Mouse (Mus musculus) retina, postnatal 7 days (tissue): ENCODE results near the gene Spire2.

Experiments
- DNase-seq: peaks from one replicate; pipeline ENCODE4 v3.0.0-alpha.2; 2012; ENCODE audit warnings: low read depth, low spot score

Spire2 gene

DNA sequence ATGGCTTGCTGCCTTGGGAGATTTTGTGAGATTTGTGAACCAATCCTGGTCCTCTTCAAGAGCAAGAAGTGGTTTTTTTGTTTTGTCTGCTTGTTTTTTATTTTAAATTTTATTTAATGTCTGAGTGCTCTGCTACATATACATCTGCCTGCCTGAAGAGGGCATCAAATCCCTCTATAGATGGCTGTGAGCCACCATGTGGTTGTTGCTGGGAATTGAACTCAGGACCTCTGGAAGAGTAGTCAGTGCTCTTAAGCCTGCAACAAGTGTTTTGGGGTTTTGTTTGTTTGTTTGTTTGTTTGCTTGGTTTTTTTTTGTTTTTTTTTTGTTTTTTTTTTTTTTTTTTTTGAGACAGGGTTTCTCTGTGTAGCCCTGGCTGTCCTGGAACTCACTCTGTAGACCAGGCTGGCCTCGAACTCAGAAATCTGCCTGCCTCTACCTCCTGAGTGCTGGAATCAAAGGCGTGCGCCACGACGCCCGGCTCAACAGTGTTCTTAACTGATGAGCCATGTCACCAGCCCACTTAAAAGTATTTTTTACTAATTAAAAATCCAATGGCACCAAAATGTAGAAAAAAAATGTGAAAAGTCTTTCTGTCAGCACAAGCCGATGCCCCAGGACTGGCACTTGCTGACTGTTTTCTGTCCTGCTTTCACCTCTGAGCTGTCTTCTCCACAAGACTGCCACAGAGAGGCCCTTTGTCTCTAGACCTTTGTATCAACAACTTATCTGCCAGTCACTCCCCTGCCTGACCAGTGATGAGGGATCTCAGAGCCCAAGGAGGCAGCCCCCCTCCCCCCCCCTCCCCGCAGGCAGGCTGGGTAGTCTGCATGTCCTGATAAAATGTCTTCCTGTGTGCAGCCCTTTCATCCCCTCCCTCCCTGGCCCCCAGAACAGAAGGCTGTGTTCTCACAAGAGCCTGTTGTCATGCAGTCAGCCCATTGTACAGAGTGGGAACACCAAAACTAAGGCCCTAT lies 83.7 kb downstream of the Spire2 start:
- no peak for DNase-seq

DNA sequence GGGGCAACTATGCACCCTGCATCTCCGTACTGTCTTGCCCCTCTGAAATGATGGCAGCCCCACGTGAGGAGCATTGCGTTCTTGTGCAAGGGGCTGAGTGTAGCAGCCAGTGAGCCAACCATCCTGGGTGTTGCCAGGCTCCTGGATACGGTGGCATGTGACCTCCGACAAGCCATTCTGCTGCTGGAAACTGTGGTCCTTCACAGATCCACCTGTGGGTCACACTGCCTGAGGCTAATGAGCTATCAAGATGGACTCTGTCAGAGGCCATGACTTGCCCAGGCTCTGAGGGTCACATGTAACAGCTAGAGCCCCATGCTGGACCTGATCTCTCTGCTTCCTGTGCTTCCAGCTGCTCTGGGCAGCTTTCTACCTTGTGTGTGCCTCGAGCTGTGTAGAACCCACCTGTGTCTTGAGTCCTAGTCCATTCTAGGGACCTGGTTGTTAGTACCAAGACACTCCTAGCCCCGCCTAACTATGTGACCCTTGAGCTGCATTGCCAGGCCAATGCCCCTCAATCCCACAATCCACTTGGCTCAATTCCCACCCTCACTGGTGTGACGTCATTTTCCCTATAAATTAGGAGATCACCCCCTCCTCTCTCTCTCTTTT lies 84.5 kb downstream of the Spire2 start:
- no peak for DNase-seq
